Mouse (Mus musculus) kidney, embryonic 14.5 days (tissue): ENCODE data around the gene Wdr86. TPM values are rescaled to one million over a fixed set of nuclear protein-coding genes. Genes with fewer than 3 reads are reported as not detected.
A peak's percentile ranks its signal among the peaks of the same experiment; 100 is the strongest.

Experiments used
- ATAC-seq: fragments of 200-750 bp; cut with Nextera tagmentation; 2 replicates; pipeline ENCODE4 v1.8.0; 2017; ENCODE audit warnings: moderate number of reproducible peaks, mild to moderate bottlenecking, moderate TSS enrichment, moderate library complexity; ENCODE audit not compliant: low FRiP score, low TSS enrichment
- H3K27ac ChIP-seq: fragments of 300-500 bp; sonication (generic); 2 replicates; pipeline ENCODE4 v1.5.1; 2014; ENCODE audit warnings: low read depth, mild to moderate bottlenecking, low read length, moderate library complexity, mixed read lengths
- H3K27me3 ChIP-seq: fragments of 300-500 bp; sonication (generic); 2 replicates; pipeline ENCODE4 v1.6.1; 2014; ENCODE audit warnings: mild to moderate bottlenecking, low read length; ENCODE audit not compliant: control insufficient read depth, insufficient read depth
- H3K36me3 ChIP-seq: fragments of 300-500 bp; sonication (generic); 2 replicates; pipeline ENCODE4 v1.6.1; 2014; ENCODE audit warnings: low read length, mixed read lengths; ENCODE audit not compliant: control insufficient read depth, insufficient read depth
- H3K4me1 ChIP-seq: fragments of 300-500 bp; sonication (generic); 2 replicates; pipeline ENCODE4 v1.6.1; 2014; ENCODE audit warnings: low read length, mixed read lengths; ENCODE audit not compliant: control insufficient read depth, insufficient read depth
- H3K4me2 ChIP-seq: fragments of 300-500 bp; sonication (generic); replicated peaks from 2 replicates; pipeline ENCODE4 v1.6.1; 2014; ENCODE audit warnings: low read depth, mild to moderate bottlenecking, low read length
- H3K4me3 ChIP-seq: fragments of 300-500 bp; sonication (generic); 2 replicates; pipeline ENCODE4 v1.5.1; 2014; ENCODE audit warnings: mild to moderate bottlenecking, low read length
- H3K9ac ChIP-seq: fragments of 300-500 bp; sonication (generic); 2 replicates; pipeline ENCODE4 v1.6.1; 2014; ENCODE audit warnings: low read depth, mild to moderate bottlenecking, low read length, moderate library complexity
- H3K9me3 ChIP-seq: fragments of 300-500 bp; sonication (generic); 2 replicates; pipeline ENCODE4 v1.6.1; 2016; ENCODE audit warnings: low read length; ENCODE audit not compliant: control insufficient read depth
- WGBS: fragments of 180-500 bp; shearing (Covaris S2); extraction: QIAGEN DNeasy Blood & Tissue Kit; methylation state at CpG from one replicate; pipeline ENCODE4 v1.1.7; 2014; 5-methylcytosine and 5-hydroxymethylcytosine counted together
- polyA plus RNA-seq: library from polyadenylated mRNA; unstranded; fragments of >200 nt; fragmentation: Nextera tagmentation; extraction: Ambion mirVana; gene quantifications from 2 replicates; pipeline ENCODE4 v1.2.1, GENCODE M21; 2014

Wdr86 gene
- polyA plus RNA-seq, 1 experiment from 2014 or later: 37.0 TPM

GRCm38 (mm10) chr5:24724805-24725204 is 5.7 kb downstream of the Wdr86 start:
- Histone ChIP-seq H3K27me3 (no peaks in the 10 kb centered on the region), H3K4me3 (no peak overlapping the region), H3K27ac (peak overlapping the region; percentile 74; the same call in 1 of the 2 replicates), H3K9ac (no peak overlapping the region; the same call in 1 of the 2 replicates), H3K36me3 (peaks cover 12% of the 10 kb centered on the region; the same call in 1 of the 2 replicates), H3K4me1 (0 out of 2 replicates have a peak, but pooled peaks cover 7% of the 10 kb centered on the region), H3K4me2 (no peak overlapping the region), H3K9me3 (no peaks in the 10 kb centered on the region)
- WGBS: 32% methylated on average over 5 of the region's 5 CpGs
- ATAC-seq: peak; percentile 70; the same call in 1 of the 2 replicates

- H3K27me3 ChIP-seq: no peaks in the 10 kb centered on the region
- H3K4me1 ChIP-seq: 0 out of 2 replicates have a peak, but pooled peaks cover 5% of the 10 kb centered on the region
- H3K9ac ChIP-seq: no peak overlapping the region; the same call in 1 of the 2 replicates
- 80% methylated on average over 5 of the region's 5 CpGs for WGBS
- peak overlapping the region; percentile 74 for H3K27ac ChIP-seq
- H3K4me2 ChIP-seq: no peak overlapping the region
- H3K4me3 ChIP-seq: no peak overlapping the region
- no peak for ATAC-seq
- no peaks in the 10 kb centered on the region for H3K9me3 ChIP-seq
- peaks cover 14% of the 10 kb centered on the region; the same call in 1 of the 2 replicates for H3K36me3 ChIP-seq
Observed at GRCm38 (mm10) chr5:24724270-24724634, 6.3 kb downstream of the Wdr86 start.

- H3K27ac ChIP-seq: no peak overlapping the region
- H3K36me3 ChIP-seq: peaks cover 14% of the 10 kb centered on the region; the same call in 1 of the 2 replicates
- H3K4me3 ChIP-seq: no peak overlapping the region
- ATAC-seq: no peak
- H3K27me3 ChIP-seq: no peaks in the 10 kb centered on the region
- 87% methylated on average over 11 of the region's 11 CpGs for WGBS
- H3K9ac ChIP-seq: no peak overlapping the region
- no peak overlapping the region for H3K4me2 ChIP-seq
- H3K4me1 ChIP-seq: 0 out of 2 replicates have a peak, but pooled peaks cover 3% of the 10 kb centered on the region
- H3K9me3 ChIP-seq: no peaks in the 10 kb centered on the region
Observed at GRCm38 (mm10) chr5:24723527-24724269, 6.8 kb downstream of the Wdr86 start.

DNA sequence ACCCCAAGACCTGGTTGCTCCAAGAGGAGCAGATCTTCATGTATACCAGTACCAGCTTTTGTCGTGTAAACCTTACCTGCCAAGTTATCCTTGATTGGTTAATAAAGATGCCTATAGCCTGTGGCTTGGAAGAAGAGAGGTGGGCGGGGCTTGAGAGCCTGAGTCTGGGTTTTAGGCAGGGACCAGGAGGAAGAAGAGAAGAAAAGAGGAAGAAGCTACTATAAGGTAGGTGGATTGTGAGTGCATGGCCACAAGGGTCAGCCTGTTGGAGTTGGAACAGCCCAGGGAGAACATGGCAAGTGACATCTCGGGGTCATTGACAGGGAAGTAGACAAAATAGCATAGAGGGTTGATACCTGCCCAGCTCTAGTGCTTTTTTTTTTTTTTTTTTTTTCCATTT is 10.7 kb downstream of the Wdr86 start:
- H3K9ac ChIP-seq: no peak overlapping the region
- H3K36me3 ChIP-seq: peaks cover 32% of the 10 kb centered on the region
- no peak overlapping the region for H3K27ac ChIP-seq
- H3K27me3 ChIP-seq: no peaks in the 10 kb centered on the region
- no peaks in the 10 kb centered on the region for H3K9me3 ChIP-seq
- no peak overlapping the region for H3K4me2 ChIP-seq
- WGBS: 90% methylated on average over 3 of the region's 3 CpGs
- ATAC-seq: no peak
- H3K4me1 ChIP-seq: 0 out of 2 replicates have a peak, but pooled peaks cover 3% of the 10 kb centered on the region
- H3K4me3 ChIP-seq: no peak overlapping the region

DNA sequence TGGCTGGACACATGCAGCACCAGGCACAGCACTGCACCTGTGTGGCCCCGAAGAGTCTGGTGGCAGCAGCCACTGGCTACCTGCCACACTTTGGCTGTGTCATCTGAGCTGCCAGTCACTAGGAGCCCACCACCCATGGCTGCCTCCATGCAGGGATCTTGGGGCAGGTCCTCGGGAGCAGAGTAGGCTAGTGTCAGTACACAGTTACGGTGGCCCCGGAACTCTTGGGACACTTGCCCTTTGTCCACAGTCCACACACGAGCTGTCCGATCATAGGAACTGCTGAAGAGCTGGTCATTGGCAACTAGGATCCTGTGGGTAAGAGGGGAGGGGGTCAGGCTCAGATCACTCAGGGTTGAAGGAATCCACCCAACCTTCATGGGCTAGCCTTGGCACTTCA is 12.5 kb downstream of the Wdr86 start:
- H3K9me3 ChIP-seq: no peaks in the 10 kb centered on the region
- WGBS: 88% methylated on average over 6 of the region's 6 CpGs

DNA sequence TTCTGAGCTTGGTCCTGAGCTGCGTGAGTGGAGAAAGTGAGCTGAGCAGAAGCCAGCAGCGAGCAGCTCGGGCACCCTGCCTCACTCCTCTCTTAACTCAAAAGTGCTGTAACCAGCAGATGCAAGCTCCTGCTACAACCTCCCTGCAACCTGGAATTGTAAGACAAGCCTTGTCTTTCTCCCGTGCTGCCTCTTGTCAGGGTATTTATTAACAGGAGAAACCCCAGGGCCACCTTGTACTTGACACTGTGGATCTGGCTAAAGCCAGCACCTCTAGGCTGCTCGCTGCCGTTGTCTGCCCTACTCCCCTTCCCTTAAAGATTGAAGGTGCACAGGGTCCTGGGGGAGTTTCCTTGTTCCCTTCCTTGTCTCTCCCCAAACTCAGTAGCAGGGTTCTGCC is 16.5 kb downstream of the Wdr86 start:
- Histone ChIP-seq H3K4me3 (no peak overlapping the region), H3K36me3 (peaks cover 66% of the 10 kb centered on the region), H3K4me1 (no peaks in the 10 kb centered on the region), H3K4me2 (no peak overlapping the region), H3K9me3 (no peaks in the 10 kb centered on the region), H3K9ac (no peak overlapping the region), H3K27me3 (no peaks in the 10 kb centered on the region), H3K27ac (no peak overlapping the region)
- 64% methylated on average over 6 of the region's 6 CpGs for WGBS
- ATAC-seq: no peak

More for the DNA sequence above, 12.5 kb downstream of the Wdr86 start:
- no peak overlapping the region for H3K27ac ChIP-seq
- no peak overlapping the region for H3K4me3 ChIP-seq
- H3K9ac ChIP-seq: no peak overlapping the region
- H3K4me1 ChIP-seq: no peaks in the 10 kb centered on the region
- no peak for ATAC-seq
- H3K27me3 ChIP-seq: no peaks in the 10 kb centered on the region
- no peak overlapping the region for H3K4me2 ChIP-seq
- peaks cover 40% of the 10 kb centered on the region for H3K36me3 ChIP-seq

GRCm38 (mm10) chr5:24713199-24713598 is 17.3 kb downstream of the Wdr86 start:
- no peaks in the 10 kb centered on the region for H3K4me1 ChIP-seq
- H3K9me3 ChIP-seq: no peaks in the 10 kb centered on the region
- H3K36me3 ChIP-seq: peaks cover 73% of the 10 kb centered on the region
- no peak for ATAC-seq
- WGBS: 81% methylated on average over 2 of the region's 2 CpGs
- H3K27me3 ChIP-seq: no peaks in the 10 kb centered on the region
- H3K27ac ChIP-seq: no peak overlapping the region
- H3K4me2 ChIP-seq: no peak overlapping the region
- H3K9ac ChIP-seq: no peak overlapping the region
- no peak overlapping the region for H3K4me3 ChIP-seq

DNA sequence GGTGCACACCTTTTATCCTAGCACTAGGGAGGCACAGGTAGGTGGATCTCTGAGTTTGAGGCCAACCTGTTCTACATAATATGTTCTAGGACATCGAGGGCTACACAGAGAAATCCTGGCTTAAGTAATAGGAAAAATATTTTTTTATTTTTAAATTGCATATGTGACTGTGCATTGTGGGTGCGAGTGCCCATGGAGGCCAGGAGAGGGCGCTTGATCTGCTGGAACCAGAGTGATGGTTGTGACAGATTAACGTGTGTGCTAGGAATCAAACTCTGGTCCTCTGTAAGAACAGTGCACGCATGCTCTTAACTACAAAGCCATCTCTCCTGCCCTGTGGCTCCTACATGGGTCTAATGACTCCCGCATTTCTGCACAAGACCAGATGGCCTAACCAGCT is 18.9 kb downstream of the Wdr86 start:
- no peaks in the 10 kb centered on the region for H3K4me1 ChIP-seq
- H3K9me3 ChIP-seq: no peaks in the 10 kb centered on the region
- no peak overlapping the region for H3K27ac ChIP-seq
- ATAC-seq: no peak
- no peak overlapping the region for H3K4me2 ChIP-seq
- 93% methylated on average over 6 of the region's 6 CpGs for WGBS
- peaks cover 82% of the 10 kb centered on the region for H3K36me3 ChIP-seq
- H3K4me3 ChIP-seq: no peak overlapping the region
- no peak overlapping the region for H3K9ac ChIP-seq
- H3K27me3 ChIP-seq: no peaks in the 10 kb centered on the region

DNA sequence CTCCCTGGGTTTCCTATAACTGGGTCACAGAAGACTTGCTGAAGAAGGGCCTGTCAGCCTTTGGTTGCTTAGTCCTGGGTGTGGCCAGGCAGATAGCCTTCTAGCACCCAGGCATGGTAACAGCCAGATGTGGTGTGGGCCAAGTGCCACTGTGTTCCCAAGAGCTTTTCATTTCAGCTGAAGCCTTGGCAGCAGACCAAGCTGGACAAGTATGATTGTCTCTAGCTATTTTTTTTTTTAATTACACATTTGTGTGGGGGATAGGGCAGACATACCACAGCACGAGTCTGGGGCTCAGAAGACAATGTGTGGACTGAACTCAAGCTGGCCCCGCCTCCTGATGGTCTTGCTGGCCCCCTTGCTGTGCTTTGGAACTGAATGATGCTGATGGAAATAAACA is 20.6 kb downstream of the Wdr86 start:
- Histone ChIP-seq H3K27me3 (no peaks in the 10 kb centered on the region), H3K9me3 (no peaks in the 10 kb centered on the region), H3K4me2 (no peak overlapping the region), H3K27ac (no peak overlapping the region), H3K9ac (no peak overlapping the region), H3K36me3 (peaks cover 88% of the 10 kb centered on the region), H3K4me1 (no peaks in the 10 kb centered on the region), H3K4me3 (no peak overlapping the region)
- 83% methylated on average over 2 of the region's 2 CpGs for WGBS
- ATAC-seq: no peak
